Mouse (Mus musculus) kidney, adult 8-10 months (tissue): Measurements from ENCODE around the gene Lingo2.
"Not testable (repeated sequence)": the region's sequence is repeated elsewhere in the genome, so short reads cannot be mapped to it uniquely, and the experiment has no call there.

Experiments
- DNase-seq, 2 experiments: peaks; one replicate each; pipeline ENCODE4 v3.0.0; 2022

Gene Lingo2

DNA sequence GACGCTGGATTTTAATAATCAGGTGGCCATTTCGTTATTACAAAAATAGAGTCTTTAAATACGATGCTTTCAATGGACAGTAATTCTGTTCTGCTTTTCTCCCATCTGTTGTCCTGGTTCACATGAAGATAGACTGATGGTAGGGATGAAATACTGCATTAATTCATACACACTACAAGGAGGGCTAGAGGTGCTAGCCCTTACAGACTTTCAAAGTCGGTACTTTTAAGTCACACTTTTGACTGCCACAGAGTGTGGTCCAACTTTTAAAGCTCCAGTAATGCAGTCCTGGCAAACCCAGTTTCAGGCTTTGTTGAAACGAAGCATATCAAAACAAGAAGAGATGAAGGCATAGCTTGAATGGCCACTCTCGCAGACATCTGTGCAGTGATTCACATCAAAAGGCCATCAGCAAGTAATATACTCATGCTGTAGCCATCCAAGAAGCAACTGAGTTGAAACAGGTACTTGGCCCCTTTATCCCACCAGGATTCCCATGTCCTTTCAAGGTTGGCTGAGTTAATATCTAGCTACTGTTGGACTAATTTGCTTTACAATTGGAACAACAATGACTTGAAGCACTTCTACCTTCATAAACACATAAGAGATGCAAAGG is 872.5 kb downstream of the Lingo2 start:
- DNase-seq: no peak

DNA sequence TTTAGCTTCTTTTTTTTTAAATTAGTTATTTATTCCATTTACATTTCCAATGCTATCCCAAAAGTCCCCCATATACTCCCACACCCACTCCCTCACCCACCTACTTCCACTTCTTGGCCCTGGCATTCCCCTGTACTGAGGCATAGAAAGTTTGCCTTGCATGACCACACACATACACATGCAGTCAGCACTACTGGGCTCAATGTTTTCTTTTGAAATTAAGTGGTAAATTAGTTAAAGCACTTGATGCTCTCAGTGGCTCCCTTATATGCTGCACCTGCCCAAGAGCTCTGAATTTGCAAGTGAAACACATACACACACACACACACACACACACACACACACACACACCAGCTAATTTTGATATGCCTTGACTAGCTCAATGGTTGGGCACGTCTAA is 886.8 kb downstream of the Lingo2 start:
- not testable (repeated sequence) for DNase-seq

- no peak for DNase-seq
Measured at GRCm38 (mm10) chr4:36052791-36053376, 898.7 kb downstream of the Lingo2 start.

DNA sequence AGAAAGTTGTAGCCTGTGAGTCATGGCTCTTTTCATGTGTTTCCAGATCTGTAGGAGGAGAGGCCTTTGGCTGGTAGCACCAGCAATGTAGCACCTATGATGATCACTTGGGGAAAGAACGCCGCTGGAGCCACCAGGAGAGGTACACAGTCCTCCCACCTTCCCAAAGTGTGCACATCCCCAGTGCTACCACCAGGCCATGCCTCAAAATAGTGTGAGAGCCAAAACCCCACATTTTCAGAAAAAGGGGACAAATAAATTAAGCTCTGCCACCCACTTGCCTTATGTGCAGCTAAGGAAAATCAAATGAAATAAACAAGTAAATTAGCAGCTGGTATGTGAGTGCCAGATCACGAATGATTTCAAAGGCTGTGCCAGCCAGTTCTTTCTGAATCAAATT is 911.2 kb downstream of the Lingo2 start:
- no peak for DNase-seq

- no peak for DNase-seq
Measured at GRCm38 (mm10) chr4:36038742-36039141, 912.8 kb downstream of the Lingo2 start.

- no peak for DNase-seq
Measured at GRCm38 (mm10) chr4:36032039-36032438, 919.5 kb downstream of the Lingo2 start.

DNA sequence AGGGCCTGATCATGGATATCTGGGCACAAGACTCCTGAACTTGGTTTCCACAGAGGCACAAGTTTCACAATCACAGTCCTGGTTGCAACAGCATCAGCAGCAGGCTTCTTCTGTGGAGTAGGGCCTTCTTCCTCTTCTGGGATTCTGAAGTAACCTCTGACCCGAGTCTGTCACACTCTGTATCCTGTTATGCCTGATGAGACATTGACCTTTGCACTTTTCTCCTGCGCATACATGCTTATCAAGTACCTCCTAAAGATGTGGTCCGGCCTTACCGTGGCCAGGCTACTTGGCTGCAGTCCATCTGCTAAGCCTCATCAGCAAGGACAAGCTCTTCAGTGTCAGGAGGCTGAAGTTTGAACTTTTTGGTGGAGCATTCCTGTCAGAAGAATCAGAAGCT is 937.4 kb downstream of the Lingo2 start:
- DNase-seq: peak in 1 of 2 experiments; percentile 18

DNA sequence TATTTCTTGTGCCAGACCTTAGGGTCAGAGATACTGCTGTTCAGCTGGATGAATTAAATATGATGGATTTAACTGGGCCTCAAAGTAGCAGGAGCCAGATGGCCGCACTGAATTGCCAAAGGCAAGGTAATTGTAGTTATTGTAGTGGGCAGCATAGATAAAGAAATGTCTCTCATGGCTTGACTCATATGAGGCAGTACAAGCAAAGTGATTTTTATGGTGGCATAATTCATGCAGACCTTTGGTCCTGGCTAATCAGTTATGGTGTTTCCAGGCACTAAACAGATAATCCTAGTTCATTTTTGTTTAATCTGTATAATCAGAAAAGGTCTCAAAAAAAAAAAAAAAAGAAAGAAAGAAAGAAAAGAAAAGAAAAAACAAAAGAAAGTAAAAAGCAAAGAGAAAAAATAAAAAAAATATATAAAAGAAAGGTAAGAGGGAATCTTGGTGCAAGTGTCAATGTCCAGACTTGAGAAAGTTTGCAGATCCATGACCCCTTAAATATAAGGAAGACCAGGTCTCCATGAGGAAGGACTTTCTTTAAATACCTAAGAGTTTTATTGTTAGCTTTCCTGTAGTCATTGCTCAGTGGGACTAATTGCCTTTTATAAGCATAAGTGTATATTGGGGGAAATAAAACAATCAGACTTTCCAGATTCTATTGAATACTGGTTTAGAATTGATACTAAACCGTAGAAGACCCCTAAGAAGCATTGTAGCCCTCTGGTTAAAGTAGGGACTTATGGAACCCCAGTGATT is 959.4 kb downstream of the Lingo2 start:
- DNase-seq: no peak

GRCm38 (mm10) chr4:35986012-35986411 is 965.5 kb downstream of the Lingo2 start:
- no peak for DNase-seq

DNA sequence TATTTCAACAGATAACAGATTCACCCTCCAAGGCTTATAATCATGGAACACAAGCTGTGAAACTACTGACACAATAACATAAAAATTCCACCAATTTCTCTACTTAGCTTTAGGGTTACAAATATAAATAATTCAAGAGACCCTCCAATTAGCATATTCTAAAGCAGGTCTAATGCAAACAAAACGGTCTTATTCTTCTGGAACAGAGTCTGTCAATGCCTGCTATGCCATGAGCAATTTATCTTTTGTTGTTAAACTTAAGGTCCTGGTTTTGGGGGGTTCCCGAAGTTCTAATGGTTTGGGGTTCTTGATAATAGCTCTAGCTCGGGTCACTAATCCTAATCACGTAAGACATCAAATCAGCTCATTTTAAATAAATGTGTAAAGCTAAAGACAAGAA is 988.0 kb downstream of the Lingo2 start:
- DNase-seq: no peak

DNA sequence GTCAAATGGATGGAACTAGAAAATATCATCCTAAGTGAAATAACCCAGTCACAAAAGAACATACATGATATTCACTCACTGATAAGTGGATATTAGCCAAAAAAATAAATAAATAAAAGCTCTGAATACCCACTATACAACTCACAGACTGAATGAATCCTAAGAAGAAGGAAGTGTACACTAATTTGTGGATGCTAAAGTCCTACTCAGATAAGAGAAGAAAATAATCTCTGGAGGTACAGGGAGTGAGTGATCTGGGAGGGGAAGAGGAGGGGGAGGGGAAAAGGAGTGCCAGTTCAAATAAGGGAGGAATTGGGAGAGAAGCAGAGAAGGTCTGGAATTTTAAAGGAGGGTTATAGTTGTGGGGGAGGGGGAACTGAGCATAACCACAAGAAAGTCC is 999.7 kb downstream of the Lingo2 start:
- DNase-seq: no peak

DNA sequence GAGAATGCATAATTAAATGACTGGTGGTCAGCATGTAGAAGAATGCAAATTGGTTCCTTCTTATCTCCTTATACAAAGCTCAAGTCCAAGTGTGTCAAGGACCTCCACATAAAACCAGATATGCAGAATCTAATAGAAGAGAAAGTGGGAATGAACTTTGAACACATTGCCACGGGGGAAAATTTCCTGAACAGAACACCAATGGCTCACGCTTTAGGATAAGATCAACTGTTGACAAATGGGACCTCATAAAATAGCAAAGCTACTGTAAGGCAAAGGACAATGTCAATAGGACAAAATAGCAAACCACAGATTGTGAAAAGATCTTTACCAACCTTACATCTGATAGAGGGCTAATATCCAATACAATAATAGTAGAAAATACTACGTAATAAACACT is 1000.3 kb downstream of the Lingo2 start:
- DNase-seq: no peak

DNA sequence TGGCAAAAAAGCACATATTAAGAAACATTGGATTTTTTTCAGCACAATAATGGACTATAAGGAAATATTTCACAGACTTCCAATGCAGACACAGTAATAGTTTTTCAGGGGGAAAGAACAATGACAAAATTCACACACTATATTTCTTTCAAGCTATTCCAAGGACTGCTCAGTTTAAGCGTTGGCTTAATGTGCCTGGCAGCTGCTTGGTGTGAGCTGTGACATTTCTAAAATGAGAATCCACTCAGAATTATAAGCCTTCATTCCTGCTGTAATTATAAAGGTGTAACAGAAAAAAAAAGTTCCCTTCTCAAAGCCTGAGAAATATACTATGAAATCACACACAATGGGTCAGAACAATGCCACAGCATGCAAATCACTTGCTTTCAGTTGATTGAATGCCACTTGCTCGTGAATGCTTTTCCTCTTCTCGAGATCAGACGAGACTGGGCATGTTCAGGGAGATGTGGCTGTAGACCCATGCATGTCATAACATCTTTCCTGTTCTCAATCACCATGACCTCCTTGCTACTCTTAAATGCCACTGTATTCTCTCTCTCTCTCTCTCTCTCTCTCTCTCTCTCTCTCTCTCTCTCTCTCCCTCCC is 1017.4 kb downstream of the Lingo2 start:
- no peak for DNase-seq

DNA sequence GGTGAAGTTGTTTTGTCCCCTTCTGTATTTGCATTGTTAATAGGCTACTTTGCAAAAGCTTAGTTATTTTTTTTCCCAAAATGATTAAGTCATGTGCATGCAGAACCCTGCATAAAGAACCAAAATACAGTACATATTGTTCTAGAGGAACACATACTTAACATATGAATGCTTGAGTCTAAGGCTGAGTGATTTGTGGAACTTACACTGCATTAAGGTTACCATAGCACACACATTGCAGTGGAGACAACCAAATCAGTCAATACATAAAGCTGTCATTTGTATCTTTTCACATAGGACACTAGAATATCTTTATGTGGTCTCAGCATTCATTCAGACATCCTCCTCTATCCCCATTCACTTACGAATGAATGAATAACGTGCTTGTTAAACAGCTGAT is 1023.8 kb downstream of the Lingo2 start:
- no peak for DNase-seq

GRCm38 (mm10) chr4:35917453-35917852 is 1034.1 kb downstream of the Lingo2 start:
- no peak for DNase-seq

DNA sequence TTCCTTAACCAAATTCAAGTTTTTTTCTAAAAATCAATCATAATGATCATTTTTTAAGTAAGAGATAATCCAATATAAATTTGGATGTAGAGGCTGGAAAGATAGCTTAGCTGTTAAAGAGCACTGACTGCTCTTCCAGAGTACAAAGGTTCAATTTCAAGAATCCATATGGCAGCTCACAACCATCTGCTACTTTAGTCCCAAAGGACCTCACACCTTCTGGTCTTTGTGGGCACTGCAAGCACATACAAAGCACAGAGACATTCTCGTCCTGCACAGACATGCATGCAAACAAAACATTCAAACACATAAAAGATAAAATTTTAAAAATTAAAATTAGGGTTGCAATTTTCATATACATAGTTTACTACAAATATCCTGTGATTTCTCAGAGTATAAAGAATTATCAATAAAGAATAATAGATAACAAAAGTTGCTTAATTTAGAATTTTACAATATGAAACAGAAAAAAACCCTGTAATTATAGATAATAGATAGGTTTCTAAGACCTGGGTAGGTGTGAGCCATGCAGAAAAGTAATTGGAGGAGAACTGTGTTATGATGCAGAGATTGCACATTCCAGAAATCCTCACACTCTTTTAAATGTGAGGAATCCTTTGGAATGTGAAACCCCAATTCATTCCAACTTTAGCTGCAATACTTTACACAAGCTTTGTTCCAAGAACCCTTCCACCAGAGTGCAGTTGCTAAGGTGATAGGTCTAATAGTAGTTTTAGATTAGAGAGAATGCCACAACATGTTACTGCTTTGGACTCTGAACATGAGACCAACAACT is 1053.6 kb downstream of the Lingo2 start:
- no peak for DNase-seq

DNA sequence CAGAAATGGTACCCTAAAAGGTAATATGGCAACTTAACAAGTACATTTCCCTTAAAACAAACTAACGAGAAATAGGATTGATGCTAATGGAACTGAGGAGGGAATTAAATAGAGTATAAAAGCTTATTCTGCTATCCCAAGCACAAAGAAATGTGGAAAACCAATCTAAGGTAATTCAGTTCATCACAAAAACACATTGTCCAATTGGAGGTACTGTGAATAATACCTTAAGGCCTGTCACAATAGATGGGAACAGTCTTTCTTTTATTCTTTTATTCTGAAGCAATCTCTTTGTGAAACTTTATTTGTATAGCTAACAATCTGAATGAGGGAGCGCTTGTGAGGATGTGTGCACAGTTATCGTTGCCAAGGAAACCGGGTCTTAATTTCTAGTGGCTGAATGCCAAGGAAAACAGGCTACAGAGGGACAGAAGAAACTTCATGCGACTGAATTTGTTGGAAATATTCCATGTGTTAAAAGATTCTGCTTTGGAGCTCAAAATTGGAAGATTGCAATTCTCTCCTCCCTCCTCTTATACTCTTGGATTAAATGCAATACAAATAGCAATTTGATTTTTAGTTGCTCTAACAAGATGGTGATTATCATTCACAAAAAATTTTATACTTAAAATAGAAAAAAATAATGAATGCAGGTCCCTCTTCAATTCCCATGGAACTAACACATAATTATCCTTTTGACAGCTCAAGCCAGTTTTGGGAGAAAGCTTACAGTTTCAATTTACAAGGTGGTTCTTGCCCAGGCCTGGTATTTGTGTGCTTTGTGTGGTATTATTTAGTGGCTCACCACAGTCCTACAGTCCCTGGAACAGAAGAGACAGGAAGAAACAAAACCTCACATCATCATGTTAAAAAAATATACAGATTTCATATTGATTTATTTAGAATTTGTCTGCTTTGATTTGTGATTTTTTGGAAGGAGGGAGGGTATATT is 1065.7 kb downstream of the Lingo2 start:
- DNase-seq: no peak

DNA sequence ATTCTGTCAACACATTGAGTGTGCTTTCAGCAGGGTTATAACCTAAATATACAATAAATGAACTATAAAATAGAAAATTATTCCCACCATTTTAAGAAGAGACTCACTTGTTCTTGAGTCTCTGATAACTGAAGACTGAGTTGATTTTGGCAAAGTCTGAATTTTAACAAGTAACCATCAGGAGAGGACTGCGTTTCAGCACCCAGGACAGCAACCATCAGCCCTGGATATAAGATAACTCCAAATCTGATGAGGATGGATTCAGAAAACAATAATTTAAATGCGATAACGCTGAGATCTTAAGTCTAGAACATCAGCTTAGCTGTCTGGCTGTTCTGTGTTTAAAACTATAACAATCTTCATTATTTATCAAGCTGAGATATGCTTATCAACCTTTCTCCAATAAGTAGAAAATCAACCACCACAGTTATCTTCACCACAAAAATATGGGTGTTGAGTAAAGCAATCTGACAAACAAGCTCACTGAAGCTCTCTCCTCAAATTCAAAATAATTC is 1066.5 kb downstream of the Lingo2 start:
- no peak for DNase-seq

DNA sequence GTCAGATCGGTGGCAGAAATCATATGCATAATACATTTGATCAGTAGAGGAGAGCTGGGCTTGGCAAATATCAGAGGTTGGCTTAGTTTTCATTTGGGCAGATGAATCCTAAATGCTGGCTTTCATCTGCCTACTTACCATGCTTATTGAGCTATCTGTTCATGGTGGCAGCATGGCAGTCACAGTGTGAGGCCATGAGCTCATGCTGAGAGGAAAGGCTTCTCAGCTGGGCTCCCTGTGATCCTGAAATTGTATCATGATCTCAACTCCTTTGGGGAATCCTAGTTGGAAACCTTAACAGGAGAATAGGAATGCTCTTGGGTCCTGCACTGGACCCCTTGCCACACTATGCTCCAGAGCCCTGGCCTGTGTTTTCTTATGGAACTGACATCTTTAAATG is 1105.0 kb downstream of the Lingo2 start:
- no peak for DNase-seq

- DNase-seq: no peak
Measured at GRCm38 (mm10) chr4:35845140-35845539, 1106.4 kb downstream of the Lingo2 start.

DNA sequence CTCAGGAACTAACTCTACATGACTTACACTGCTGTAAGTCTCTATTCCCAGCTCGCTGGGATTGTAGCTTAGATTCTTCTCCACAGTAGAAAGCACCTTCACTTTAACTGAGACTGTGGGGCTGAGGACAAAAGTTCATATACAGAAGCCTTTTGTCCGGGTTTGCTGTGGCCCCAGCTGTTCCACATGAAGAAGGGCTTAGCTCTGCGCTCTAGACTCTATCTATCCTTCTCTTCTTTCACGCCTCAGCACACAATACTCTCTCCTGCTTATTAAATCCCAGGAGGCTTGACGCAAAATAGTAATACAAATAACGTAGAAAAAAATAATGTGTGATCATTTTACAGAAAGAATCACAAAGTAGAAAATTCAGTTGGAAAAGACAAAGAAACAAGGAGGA is 1107.0 kb downstream of the Lingo2 start:
- no peak for DNase-seq
